Mouse (Mus musculus): Measurements from ENCODE around the gene Med24. TPM values are rescaled to one million over a fixed set of nuclear protein-coding genes. Genes with fewer than 3 reads are reported as not detected.

Med24 gene
- polyA plus RNA-seq, 1 experiment from 2014 or later, result 73.9 TPM

- Histone ChIP-seq H3K36me3 (replicated peaks) (peaks cover 42% of the 10 kb centered on the region), H3K4me3 (no peak overlapping the region), H3K4me1 (peaks cover 68% of the 10 kb centered on the region), H3K9me3 (no peaks in the 10 kb centered on the region), H3K27ac (replicated peaks) (no peak overlapping the region), H3K27me3 (replicated peaks; ENCODE audit: low read depth, poor library complexity, severe bottlenecking) (peaks cover 6% of the 10 kb centered on the region; the same call in 1 of the 2 replicates)
- no peak for DNase-seq (ENCODE audit: low spot score)
- 93% methylated on average over 26 of the region's 26 CpGs for WGBS
Measured at GRCm38 (mm10) chr11:98770096-98770975, 41.1 kb upstream of the Med24 start.

GRCm38 (mm10) chr11:98769007-98769954 is 40.0 kb upstream of the Med24 start:
- Histone ChIP-seq H3K36me3 (replicated peaks) (peaks cover 49% of the 10 kb centered on the region), H3K9me3 (no peaks in the 10 kb centered on the region), H3K4me3 (peak overlapping the region; percentile 43; the same call in 1 of the 2 replicates), H3K4me1 (peaks cover 65% of the 10 kb centered on the region), H3K27ac (replicated peaks) (no peak overlapping the region), H3K27me3 (replicated peaks; ENCODE audit: low read depth, poor library complexity, severe bottlenecking) (peaks cover 6% of the 10 kb centered on the region; the same call in 1 of the 2 replicates)
- no peak for DNase-seq (ENCODE audit: low spot score)
- 89% methylated on average over 25 of the region's 25 CpGs for WGBS

GRCm38 (mm10) chr11:98768127-98769006 is 39.1 kb upstream of the Med24 start:
- peak overlapping the region; percentile 76 for H3K27ac ChIP-seq (replicated peaks)
- DNase-seq (ENCODE audit: low spot score), result no peak

GRCm38 (mm10) chr11:98767713-98768112 is 38.5 kb upstream of the Med24 start:
- no peak for DNase-seq (ENCODE audit: low spot score)
- Histone ChIP-seq H3K27ac (replicated peaks) (no peak overlapping the region), H3K9me3 (no peaks in the 10 kb centered on the region), H3K4me3 (peak overlapping the region; percentile 43), H3K36me3 (replicated peaks) (peaks cover 65% of the 10 kb centered on the region), H3K27me3 (replicated peaks; ENCODE audit: low read depth, poor library complexity, severe bottlenecking) (peaks cover 6% of the 10 kb centered on the region; the same call in 1 of the 2 replicates), H3K4me1 (peaks cover 61% of the 10 kb centered on the region)
- 27% methylated on average over 4 of the region's 4 CpGs for WGBS

More at GRCm38 (mm10) chr11:98768127-98769006, 39.1 kb upstream of the Med24 start:
- Histone ChIP-seq H3K4me1 (peaks cover 63% of the 10 kb centered on the region), H3K9me3 (no peaks in the 10 kb centered on the region), H3K36me3 (replicated peaks) (peaks cover 58% of the 10 kb centered on the region), H3K4me3 (peak overlapping the region; percentile 43), H3K27me3 (replicated peaks; ENCODE audit: low read depth, poor library complexity, severe bottlenecking) (peaks cover 6% of the 10 kb centered on the region; the same call in 1 of the 2 replicates)
- 32% methylated on average over 39 of the region's 39 CpGs for WGBS

- Histone ChIP-seq H3K27me3 (replicated peaks; ENCODE audit: low read depth, poor library complexity, severe bottlenecking) (peaks cover 6% of the 10 kb centered on the region; the same call in 1 of the 2 replicates), H3K4me1 (peaks cover 63% of the 10 kb centered on the region), H3K4me3 (peak overlapping the region; percentile 43), H3K9me3 (no peaks in the 10 kb centered on the region), H3K36me3 (replicated peaks) (peaks cover 67% of the 10 kb centered on the region), H3K27ac (replicated peaks) (peak overlapping the region; percentile 48)
- DNase-seq (ENCODE audit: low spot score), result peak; percentile 64
- 18% methylated on average over 9 of the region's 9 CpGs for WGBS
Measured at GRCm38 (mm10) chr11:98767276-98767675, 38.0 kb upstream of the Med24 start.

- H3K4me3 ChIP-seq, result peak overlapping the region; percentile 43
Measured at GRCm38 (mm10) chr11:98766816-98767215, 37.6 kb upstream of the Med24 start.

GRCm38 (mm10) chr11:98766346-98766745 is 37.1 kb upstream of the Med24 start:
- Histone ChIP-seq H3K27me3 (replicated peaks; ENCODE audit: low read depth, poor library complexity, severe bottlenecking) (peaks cover 6% of the 10 kb centered on the region; the same call in 1 of the 2 replicates), H3K4me3 (peak overlapping the region; percentile 43; the same call in 1 of the 2 replicates), H3K4me1 (peaks cover 63% of the 10 kb centered on the region), H3K9me3 (no peaks in the 10 kb centered on the region), H3K36me3 (replicated peaks) (peaks cover 76% of the 10 kb centered on the region), H3K27ac (replicated peaks) (peak overlapping the region; percentile 49)
- 42% methylated on average over 2 of the region's 2 CpGs for WGBS
- no peak for DNase-seq (ENCODE audit: low spot score)

More at GRCm38 (mm10) chr11:98766816-98767215, 37.6 kb upstream of the Med24 start:
- Histone ChIP-seq H3K4me1 (peaks cover 63% of the 10 kb centered on the region), H3K27me3 (replicated peaks; ENCODE audit: low read depth, poor library complexity, severe bottlenecking) (peaks cover 6% of the 10 kb centered on the region; the same call in 1 of the 2 replicates), H3K36me3 (replicated peaks) (peaks cover 71% of the 10 kb centered on the region), H3K27ac (replicated peaks) (peak overlapping the region; percentile 49), H3K9me3 (no peaks in the 10 kb centered on the region)
- WGBS, result 60% methylated on average over 5 of the region's 5 CpGs
- no peak for DNase-seq (ENCODE audit: low spot score)

GRCm38 (mm10) chr11:98765421-98766309 is 36.4 kb upstream of the Med24 start:
- H3K4me3 ChIP-seq, result 0 out of 2 replicates have a peak overlapping the region, but pooled peaks have one; percentile 3
- WGBS, result 52% methylated on average over 8 of the region's 9 CpGs
- peaks cover 6% of the 10 kb centered on the region; the same call in 1 of the 2 replicates for H3K27me3 ChIP-seq (replicated peaks; ENCODE audit: low read depth, poor library complexity, severe bottlenecking)
- H3K36me3 ChIP-seq (replicated peaks), result peaks cover 75% of the 10 kb centered on the region
- peak overlapping the region; percentile 30 for H3K27ac ChIP-seq (replicated peaks)
- no peaks in the 10 kb centered on the region for H3K9me3 ChIP-seq
- peaks cover 63% of the 10 kb centered on the region for H3K4me1 ChIP-seq
- no peak for DNase-seq (ENCODE audit: low spot score)

GRCm38 (mm10) chr11:98764746-98765145 is 35.5 kb upstream of the Med24 start:
- H3K27me3 ChIP-seq (replicated peaks; ENCODE audit: low read depth, poor library complexity, severe bottlenecking), result peaks cover 6% of the 10 kb centered on the region; the same call in 1 of the 2 replicates
- H3K36me3 ChIP-seq (replicated peaks), result peaks cover 72% of the 10 kb centered on the region
- no peak overlapping the region for H3K4me3 ChIP-seq
- peaks cover 63% of the 10 kb centered on the region for H3K4me1 ChIP-seq
- H3K9me3 ChIP-seq, result no peaks in the 10 kb centered on the region
- H3K27ac ChIP-seq (replicated peaks), result no peak overlapping the region
- no peak for DNase-seq (ENCODE audit: low spot score)

- Histone ChIP-seq H3K9me3 (no peaks in the 10 kb centered on the region), H3K36me3 (replicated peaks) (peaks cover 65% of the 10 kb centered on the region), H3K27ac (replicated peaks) (0 out of 2 replicates have a peak overlapping the region, but pooled peaks have one; percentile 51), H3K4me1 (peaks cover 59% of the 10 kb centered on the region), H3K4me3 (no peak overlapping the region), H3K27me3 (replicated peaks; ENCODE audit: low read depth, poor library complexity, severe bottlenecking) (peaks cover 6% of the 10 kb centered on the region; the same call in 1 of the 2 replicates)
- WGBS, result 84% methylated on average over 18 of the region's 18 CpGs
- DNase-seq (ENCODE audit: low spot score), result no peak
Measured at GRCm38 (mm10) chr11:98764091-98764490, 34.9 kb upstream of the Med24 start.

Data from embryonic facial prominence, embryonic 10.5 days (tissue).